Mouse (Mus musculus) MEL (cell line): ENCODE results near the gene Hspb11.

Experiments used
- CHD1 ChIP-seq: IDR thresholded peaks from 2 replicates; pipeline ENCODE4 v1.6.1; 2012; ENCODE audit warnings: low read depth, mild to moderate bottlenecking, inconsistent platforms, low read length, improper control_type of control experiment
- CTCF ChIP-seq, 3 experiments: IDR thresholded peaks in 2 of 3; conservative IDR thresholded peaks in 1 of 3; 2 replicates each; pipeline ENCODE4 v1.5.1; 2011 to 2012; ENCODE audit warnings: low read length in 3 of 3, low read depth in 2 of 3, mild to moderate bottlenecking in 2 of 3, improper control_type of control experiment in 1 of 3, inconsistent platforms in 1 of 3, mixed read lengths in 1 of 3, moderate library complexity in 1 of 3; ENCODE audit not compliant: control insufficient read depth in 1 of 3, insufficient read depth in 1 of 3, poor library complexity in 1 of 3, severe bottlenecking in 1 of 3
- EP300 ChIP-seq, 2 experiments: IDR thresholded peaks; 2 replicates each; pipeline ENCODE4 v1.6.1; 2011; ENCODE audit warnings: improper control_type of control experiment in 2 of 2, low read length in 2 of 2, low read depth in 1 of 2, mild to moderate bottlenecking in 1 of 2
- GATA1 ChIP-seq: IDR thresholded peaks from 2 replicates; pipeline ENCODE4 v1.6.1; 2011; ENCODE audit warnings: low read depth, low read length, improper control_type of control experiment
- JUND ChIP-seq: IDR thresholded peaks from 2 replicates; pipeline ENCODE4 v1.6.1; 2011; ENCODE audit warnings: low read depth, mild to moderate bottlenecking, improper control_type of control experiment, low read length
- MAX ChIP-seq: IDR thresholded peaks from 2 replicates; pipeline ENCODE4 v1.6.1; 2011; ENCODE audit warnings: low read length, improper control_type of control experiment
- MAZ ChIP-seq: IDR thresholded peaks from 2 replicates; pipeline ENCODE4 v1.6.1; 2012; ENCODE audit warnings: low read depth, mild to moderate bottlenecking, inconsistent platforms, low read length, improper control_type of control experiment
- MXI1 ChIP-seq: IDR thresholded peaks from 2 replicates; pipeline ENCODE4 v1.6.1; 2011; ENCODE audit warnings: mild to moderate bottlenecking, low read depth, low read length, improper control_type of control experiment
- MYB ChIP-seq: IDR thresholded peaks from 2 replicates; pipeline ENCODE4 v1.6.1; 2011; ENCODE audit warnings: mild to moderate bottlenecking, low read depth, low read length, improper control_type of control experiment
- MYC ChIP-seq: IDR thresholded peaks from 2 replicates; pipeline ENCODE4 v1.6.1; 2011; ENCODE audit warnings: low read depth, mild to moderate bottlenecking, low read length, improper control_type of control experiment, moderate library complexity
- POLR2A ChIP-seq, 2 experiments: IDR thresholded peaks; 2 replicates each; pipeline ENCODE4 v1.6.1; 2011 to 2012; ENCODE audit warnings: low read length in 2 of 2, mild to moderate bottlenecking in 2 of 2, control low read depth in 1 of 2, improper control_type of control experiment in 1 of 2, low read depth in 1 of 2, moderate library complexity in 1 of 2; ENCODE audit not compliant: control insufficient read depth in 1 of 2, insufficient read depth in 1 of 2, poor library complexity in 1 of 2
- TAL1 ChIP-seq: IDR thresholded peaks from 2 replicates; pipeline ENCODE4 v1.6.1; 2012; ENCODE audit warnings: mild to moderate bottlenecking, inconsistent platforms, low read length, moderate library complexity, mixed read lengths
- UBTF ChIP-seq: IDR thresholded peaks from 2 replicates; pipeline ENCODE4 v1.6.1; 2012; ENCODE audit warnings: low read depth, mild to moderate bottlenecking, inconsistent platforms, low read length, improper control_type of control experiment, moderate library complexity, borderline replicate concordance; ENCODE audit not compliant: insufficient read depth

DNA sequence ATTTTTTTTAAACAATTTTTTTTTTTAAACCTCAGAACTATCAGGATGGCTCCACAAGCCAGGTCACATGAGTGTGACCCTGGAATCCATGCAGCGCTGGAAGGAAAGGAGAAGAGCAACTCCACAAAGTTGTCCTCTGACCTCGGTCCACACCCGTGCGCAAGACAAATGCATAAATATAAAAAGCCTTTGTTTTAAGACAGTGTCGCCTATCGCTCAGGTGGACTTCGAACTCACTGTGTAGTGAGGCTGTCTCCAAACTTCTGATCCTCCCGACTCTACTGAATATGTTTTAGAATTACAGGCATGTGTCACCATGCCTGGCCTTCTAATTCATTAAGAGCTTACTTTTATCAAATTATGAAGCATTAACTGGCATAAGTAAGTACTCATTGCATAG is 75.1 kb downstream of the Hspb11 start:
- no peak for TF ChIP-seq TAL1
- no peak for TF ChIP-seq CHD1
- TF ChIP-seq MYB = no peak
- no peak for TF ChIP-seq MAX
- no peak for TF ChIP-seq CTCF (IDR thresholded peaks at IDR 0.05 in 2 of 3, conservative IDR thresholded peaks at IDR 0.05 in 1 of 3; ENCODE audit: control insufficient read depth in 1 of 3, insufficient read depth in 1 of 3, low read depth in 2 of 3, low read length in 3 of 3, poor library complexity in 1 of 3, severe bottlenecking in 1 of 3)
- TF ChIP-seq EP300 (IDR thresholded peaks at IDR 0.05; ENCODE audit: low read depth in 1 of 2, low read length in 2 of 2) = no peak
- no peak for TF ChIP-seq MXI1
- no peak for TF ChIP-seq MAZ
- no peak for TF ChIP-seq POLR2A (IDR thresholded peaks at IDR 0.05; ENCODE audit: control insufficient read depth in 1 of 2, insufficient read depth in 1 of 2, low read depth in 1 of 2, low read length in 2 of 2, poor library complexity in 1 of 2)
- TF ChIP-seq JUND = no peak
- TF ChIP-seq MYC = no peak
- TF ChIP-seq UBTF = no peak
- TF ChIP-seq GATA1 = no peak
